Mouse (Mus musculus) hindbrain, embryonic 14.5 days (tissue): Measurements from ENCODE around the gene Tgfbi. TPM values are rescaled to one million over a fixed set of nuclear protein-coding genes. Genes with fewer than 3 reads are reported as not detected.

Experiments
- ATAC-seq: fragments of 200-750 bp; cut with Nextera tagmentation; 2 replicates; pipeline ENCODE4 v1.8.0; 2017; ENCODE audit warnings: moderate number of reproducible peaks, mild to moderate bottlenecking, moderate TSS enrichment, moderate library complexity; ENCODE audit not compliant: low FRiP score
- DNase-seq: peaks from one replicate; pipeline ENCODE4 v3.0.0-alpha.2; 2015; ENCODE audit warnings: low spot score
- H3K27ac ChIP-seq: fragments of 300-500 bp; sonication (generic); 2 replicates; pipeline ENCODE4 v1.5.1; 2014; ENCODE audit warnings: mild to moderate bottlenecking, moderate library complexity
- H3K27me3 ChIP-seq: fragments of 300-500 bp; sonication (generic); 2 replicates; pipeline ENCODE4 v1.6.1; 2014; ENCODE audit warnings: mild to moderate bottlenecking, low read length, mixed read lengths; ENCODE audit not compliant: control insufficient read depth, insufficient read depth
- H3K36me3 ChIP-seq: fragments of 300-500 bp; sonication (generic); replicated peaks from 2 replicates; pipeline ENCODE4 v1.6.1; 2014; ENCODE audit not compliant: control insufficient read depth, insufficient read depth
- H3K4me1 ChIP-seq: fragments of 300-500 bp; sonication (generic); replicated peaks from 2 replicates; pipeline ENCODE4 v1.6.1; 2014; ENCODE audit warnings: antibody characterized with exemption, low read length, mixed read lengths; ENCODE audit not compliant: control insufficient read depth, insufficient read depth
- H3K4me2 ChIP-seq: fragments of 300-500 bp; sonication (generic); replicated peaks from 2 replicates; pipeline ENCODE4 v1.6.1; 2014; ENCODE audit warnings: mild to moderate bottlenecking, moderate library complexity
- H3K4me3 ChIP-seq: fragments of 300-500 bp; sonication (generic); replicated peaks from 2 replicates; pipeline ENCODE4 v1.5.1; 2014; ENCODE audit warnings: mild to moderate bottlenecking, low read length
- H3K9ac ChIP-seq: fragments of 300-500 bp; sonication (generic); 2 replicates; pipeline ENCODE4 v1.6.1; 2014
- H3K9me3 ChIP-seq: fragments of 300-500 bp; sonication (generic); 2 replicates; pipeline ENCODE4 v1.6.1; 2016; ENCODE audit warnings: low read length; ENCODE audit not compliant: control insufficient read depth
- WGBS: fragments of 180-500 bp; shearing (Covaris S2); extraction: QIAGEN DNeasy Blood & Tissue Kit; methylation state at CpG from one replicate; pipeline ENCODE4 v1.1.7; 2014; 5-methylcytosine and 5-hydroxymethylcytosine counted together
- polyA plus RNA-seq: library from polyadenylated mRNA; unstranded; fragments of >200 nt; fragmentation: Nextera tagmentation; extraction: Ambion mirVana; gene quantifications from 2 replicates; pipeline ENCODE4 v1.2.1, GENCODE M21; 2014

The Tgfbi gene
- polyA plus RNA-seq, 1 experiment from 2014 or later: 7.1 TPM

DNA sequence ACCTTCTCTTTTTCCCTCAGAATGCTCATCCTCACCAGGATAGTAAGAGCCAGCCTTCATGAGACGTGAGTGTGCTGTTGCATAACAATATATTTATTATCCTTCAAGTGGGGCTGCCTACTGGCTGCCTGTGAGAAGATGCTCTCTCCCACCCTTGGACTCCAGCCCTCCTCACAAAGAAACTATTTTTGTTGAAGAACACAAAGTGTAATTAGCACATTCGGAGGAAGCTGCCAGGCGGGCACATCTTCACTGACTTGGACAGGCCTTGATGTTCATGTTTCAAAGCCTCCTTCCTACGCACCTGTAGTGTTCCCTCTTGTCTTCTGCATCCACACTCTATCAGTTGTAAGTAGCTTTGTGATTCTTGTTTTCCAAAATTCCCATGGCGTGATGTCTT lies 28.9 kb upstream of the Tgfbi start:
- H3K27ac ChIP-seq: no peak overlapping the region
- ATAC-seq (no peak), DNase-seq (no peak)
- peaks cover 18% of the 10 kb centered on the region for H3K4me1 ChIP-seq
- H3K9me3 ChIP-seq: no peaks in the 10 kb centered on the region
- no peaks in the 10 kb centered on the region for H3K36me3 ChIP-seq
- H3K27me3 ChIP-seq: no peaks in the 10 kb centered on the region
- H3K4me2 ChIP-seq: no peak overlapping the region
- 74% methylated on average over 5 of the region's 5 CpGs for WGBS
- H3K9ac ChIP-seq: no peak overlapping the region
- no peak overlapping the region for H3K4me3 ChIP-seq

DNA sequence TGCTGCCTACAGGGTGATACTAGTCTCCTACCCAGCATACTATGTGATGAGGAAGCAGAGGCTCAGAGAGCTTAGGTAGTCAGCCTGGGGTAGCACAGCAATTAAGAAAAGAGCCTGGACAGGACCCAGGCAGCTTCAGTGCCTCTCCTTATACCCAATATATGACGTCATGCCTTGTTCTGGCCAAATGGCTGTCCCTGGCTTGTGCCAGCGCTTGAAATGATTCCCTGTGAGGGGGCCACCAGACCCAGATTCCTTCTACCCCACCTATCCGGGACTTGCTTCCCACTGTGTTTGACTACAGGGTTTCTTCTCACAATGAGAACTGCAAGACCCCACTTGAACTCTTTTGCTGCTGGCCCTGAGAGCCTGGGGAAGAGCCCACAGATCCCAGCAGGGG lies 27.8 kb upstream of the Tgfbi start:
- DNase-seq: peak; percentile 42
- no peaks in the 10 kb centered on the region for H3K27me3 ChIP-seq
- no peaks in the 10 kb centered on the region for H3K9me3 ChIP-seq
- ATAC-seq: peak; percentile 54
- H3K27ac ChIP-seq: no peak overlapping the region
- no peaks in the 10 kb centered on the region for H3K36me3 ChIP-seq
- no peak overlapping the region for H3K4me2 ChIP-seq
- H3K9ac ChIP-seq: no peak overlapping the region
- H3K4me3 ChIP-seq: no peak overlapping the region
- peaks cover 18% of the 10 kb centered on the region for H3K4me1 ChIP-seq
- 5% methylated on average over 3 of the region's 3 CpGs for WGBS

DNA sequence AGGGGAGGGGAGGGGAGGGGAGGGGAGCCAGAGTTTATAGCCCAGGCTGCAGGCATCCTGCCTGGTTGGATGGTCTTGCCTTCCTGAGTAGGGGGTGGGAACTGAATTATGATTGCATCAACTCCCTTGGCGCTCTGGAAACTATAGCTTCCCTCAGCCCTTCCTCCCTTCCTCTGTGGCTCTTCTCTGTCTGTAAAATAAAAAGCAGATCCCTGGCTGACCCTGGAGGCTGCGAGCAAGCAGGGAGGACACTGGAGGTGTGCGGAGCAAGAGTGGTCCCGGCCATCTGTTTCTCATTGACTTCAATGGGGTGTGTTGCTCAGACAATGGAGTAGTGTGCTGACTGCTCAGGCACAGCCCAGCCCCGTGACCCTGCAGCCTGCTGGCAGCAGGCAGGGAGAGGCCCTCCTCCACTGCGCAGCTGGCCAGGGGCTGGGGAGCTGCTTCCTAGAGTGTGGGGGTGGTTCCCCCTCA lies 27.3 kb upstream of the Tgfbi start:
- peak; percentile 88 for ATAC-seq
- 0% methylated on average over 6 of the region's 6 CpGs for WGBS
- peak overlapping the region; percentile 71 for H3K27ac ChIP-seq
- H3K27me3 ChIP-seq: no peaks in the 10 kb centered on the region
- peak overlapping the region; percentile 39 for H3K4me2 ChIP-seq
- H3K9ac ChIP-seq: 0 out of 2 replicates have a peak overlapping the region, but pooled peaks have one; percentile 18
- no peak overlapping the region for H3K4me3 ChIP-seq
- no peaks in the 10 kb centered on the region for H3K9me3 ChIP-seq
- peak; percentile 36 for DNase-seq
- peaks cover 18% of the 10 kb centered on the region for H3K4me1 ChIP-seq
- H3K36me3 ChIP-seq: no peaks in the 10 kb centered on the region

GRCm38 (mm10) chr13:56582720-56583119 lies 26.6 kb upstream of the Tgfbi start:
- Histone ChIP-seq H3K9me3 (no peaks in the 10 kb centered on the region), H3K4me3 (no peak overlapping the region), H3K36me3 (no peaks in the 10 kb centered on the region), H3K9ac (no peak overlapping the region), H3K27me3 (no peaks in the 10 kb centered on the region), H3K4me1 (peaks cover 18% of the 10 kb centered on the region), H3K27ac (0 out of 2 replicates have a peak overlapping the region, but pooled peaks have one; percentile 24), H3K4me2 (no peak overlapping the region)
- DNase-seq (no peak), ATAC-seq (no peak)
- 9% methylated on average over 3 of the region's 3 CpGs for WGBS

GRCm38 (mm10) chr13:56586046-56586445 lies 23.3 kb upstream of the Tgfbi start:
- no peaks in the 10 kb centered on the region for H3K27me3 ChIP-seq
- WGBS: 87% methylated on average over 3 of the region's 3 CpGs
- no peak for DNase-seq
- no peak overlapping the region for H3K4me3 ChIP-seq
- no peak overlapping the region for H3K4me2 ChIP-seq
- H3K9me3 ChIP-seq: no peaks in the 10 kb centered on the region
- H3K36me3 ChIP-seq: no peaks in the 10 kb centered on the region
- H3K27ac ChIP-seq: no peak overlapping the region
- peaks cover 18% of the 10 kb centered on the region for H3K4me1 ChIP-seq
- no peak for ATAC-seq
- H3K9ac ChIP-seq: no peak overlapping the region

DNA sequence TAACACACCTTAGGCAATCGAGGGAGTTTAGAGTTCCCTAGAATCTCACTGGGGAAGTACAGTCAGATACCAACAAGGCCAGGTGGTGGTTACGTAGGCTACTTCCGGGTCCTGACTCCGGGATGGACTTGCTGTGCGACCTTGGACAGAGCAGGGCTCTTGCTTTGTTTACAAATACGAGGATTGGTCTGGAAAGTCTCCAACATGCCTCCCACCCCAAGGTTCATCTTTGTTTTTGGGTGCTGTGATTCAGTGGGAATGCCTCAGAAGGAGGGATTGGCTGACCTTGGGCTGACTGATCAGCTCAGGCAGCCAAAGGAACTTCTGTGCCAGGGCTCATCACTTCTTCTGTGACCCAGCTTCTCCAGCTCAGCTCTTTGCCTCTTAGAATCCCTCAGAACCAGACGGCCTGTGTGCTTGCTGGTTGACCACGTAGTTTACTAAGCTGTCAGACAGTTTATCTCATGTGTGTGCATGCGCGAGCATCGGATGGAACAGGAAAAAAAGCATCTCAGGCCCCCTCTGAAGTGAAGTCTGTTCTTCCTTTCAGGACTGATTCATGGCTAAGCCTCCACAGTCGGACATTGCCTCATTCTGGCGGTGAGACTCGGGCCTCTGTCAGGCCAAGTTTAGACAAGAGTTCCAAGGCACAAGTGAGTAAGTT lies 20.7 kb upstream of the Tgfbi start:
- H3K4me3 ChIP-seq: no peak overlapping the region
- H3K9ac ChIP-seq: no peak overlapping the region
- no peaks in the 10 kb centered on the region for H3K36me3 ChIP-seq
- no peaks in the 10 kb centered on the region for H3K27me3 ChIP-seq
- H3K9me3 ChIP-seq: no peaks in the 10 kb centered on the region
- ATAC-seq (no peak), DNase-seq (no peak)
- no peaks in the 10 kb centered on the region for H3K4me1 ChIP-seq
- no peak overlapping the region for H3K27ac ChIP-seq
- no peak overlapping the region for H3K4me2 ChIP-seq
- WGBS: 89% methylated on average over 14 of the region's 14 CpGs

DNA sequence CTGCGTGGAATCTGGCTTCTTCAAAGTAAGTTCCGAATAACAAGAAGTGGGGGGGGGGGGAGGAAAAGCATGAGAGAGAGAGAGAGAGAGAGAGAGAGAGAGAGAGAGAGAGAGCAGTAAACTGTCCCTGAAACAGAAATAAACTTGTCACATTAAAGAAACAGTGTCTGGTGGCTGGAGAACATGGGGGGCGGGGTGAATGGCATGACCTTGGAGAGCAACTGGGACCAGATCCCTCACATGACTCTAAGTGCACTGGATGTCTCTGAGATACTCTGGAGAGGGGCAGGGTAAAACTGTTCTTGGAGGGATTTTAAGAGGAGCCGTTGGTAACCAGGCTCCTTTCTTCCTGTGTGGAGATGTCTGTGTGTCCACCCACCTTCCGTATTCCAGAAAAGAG lies 19.1 kb upstream of the Tgfbi start:
- ATAC-seq (no peak), DNase-seq (no peak)
- Histone ChIP-seq H3K36me3 (no peaks in the 10 kb centered on the region), H3K4me3 (no peak overlapping the region), H3K27ac (no peak overlapping the region), H3K27me3 (no peaks in the 10 kb centered on the region), H3K9ac (no peak overlapping the region), H3K4me1 (no peaks in the 10 kb centered on the region), H3K9me3 (no peaks in the 10 kb centered on the region), H3K4me2 (no peak overlapping the region)
- 81% methylated on average over 5 of the region's 5 CpGs for WGBS

DNA sequence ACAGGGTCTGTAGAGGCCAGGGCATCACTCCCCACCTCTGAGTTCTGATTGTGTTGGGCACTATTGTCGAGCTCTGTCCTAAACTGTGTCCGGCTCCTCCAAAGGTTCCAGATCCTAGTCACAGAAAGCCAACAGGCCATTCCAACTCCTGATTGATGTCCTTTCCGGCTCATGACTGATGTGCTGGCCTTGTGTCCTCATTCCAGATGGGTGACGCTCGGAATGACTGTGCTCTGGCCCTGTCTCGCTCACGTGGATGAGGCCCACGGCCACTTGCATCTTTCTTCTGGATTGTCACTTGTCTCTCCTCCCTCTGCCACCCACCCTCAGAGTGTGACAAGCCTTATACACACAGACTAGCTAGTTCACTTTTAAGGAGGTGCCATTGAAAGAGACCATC lies 18.1 kb upstream of the Tgfbi start:
- Histone ChIP-seq H3K9ac (no peak overlapping the region), H3K4me3 (no peak overlapping the region), H3K27me3 (no peaks in the 10 kb centered on the region), H3K36me3 (no peaks in the 10 kb centered on the region), H3K4me2 (no peak overlapping the region), H3K4me1 (no peaks in the 10 kb centered on the region), H3K9me3 (no peaks in the 10 kb centered on the region), H3K27ac (no peak overlapping the region)
- ATAC-seq: no peak
- no peak for DNase-seq
- 92% methylated on average over 8 of the region's 8 CpGs for WGBS

- Histone ChIP-seq H3K9ac (no peak overlapping the region), H3K27ac (no peak overlapping the region), H3K4me2 (no peak overlapping the region), H3K4me3 (no peak overlapping the region), H3K27me3 (no peaks in the 10 kb centered on the region), H3K4me1 (no peaks in the 10 kb centered on the region), H3K36me3 (no peaks in the 10 kb centered on the region), H3K9me3 (no peaks in the 10 kb centered on the region)
- 62% methylated on average over 2 of the region's 2 CpGs for WGBS
- no peak for DNase-seq
- no peak for ATAC-seq
Measured at GRCm38 (mm10) chr13:56591939-56592338, 17.4 kb upstream of the Tgfbi start.

DNA sequence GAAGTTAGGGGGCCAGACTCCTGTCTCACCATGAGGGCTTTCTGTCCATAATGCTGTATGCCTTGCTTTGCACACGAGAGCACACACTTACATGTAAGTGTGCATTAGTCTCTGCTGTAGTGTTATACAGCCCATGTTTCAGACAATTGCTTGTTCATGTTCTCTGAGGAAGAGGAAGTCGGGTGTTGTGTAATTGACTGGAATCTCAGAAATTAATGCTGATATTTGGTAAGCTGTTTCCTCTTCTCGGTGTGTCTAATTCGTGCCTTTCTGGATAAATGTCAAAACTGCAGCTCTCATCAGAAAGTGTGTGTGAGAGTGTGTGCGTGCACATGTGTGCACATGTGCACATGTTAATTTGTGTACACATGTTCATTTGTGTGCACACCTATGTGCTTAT lies 16.1 kb upstream of the Tgfbi start:
- no peak for ATAC-seq
- Histone ChIP-seq H3K9me3 (no peaks in the 10 kb centered on the region), H3K36me3 (no peaks in the 10 kb centered on the region), H3K4me3 (no peak overlapping the region), H3K4me2 (no peak overlapping the region), H3K27ac (no peak overlapping the region), H3K27me3 (no peaks in the 10 kb centered on the region), H3K9ac (no peak overlapping the region), H3K4me1 (no peaks in the 10 kb centered on the region; the same call in 1 of the 2 replicates)
- no peak for DNase-seq
- 93% methylated on average over 5 of the region's 5 CpGs for WGBS
